Mouse (Mus musculus): ENCODE data around the gene Npas4. TPM values are rescaled to one million over a fixed set of nuclear protein-coding genes. Genes with fewer than 3 reads are reported as not detected.
"Not testable (repeated sequence)": the region's sequence is repeated elsewhere in the genome, so short reads cannot be mapped to it uniquely, and the experiment has no call there.

The Npas4 gene
- total and polyA plus RNA-seq, 2 experiments from 2014 or later, result 0.36 to 3.8 TPM

DNA sequence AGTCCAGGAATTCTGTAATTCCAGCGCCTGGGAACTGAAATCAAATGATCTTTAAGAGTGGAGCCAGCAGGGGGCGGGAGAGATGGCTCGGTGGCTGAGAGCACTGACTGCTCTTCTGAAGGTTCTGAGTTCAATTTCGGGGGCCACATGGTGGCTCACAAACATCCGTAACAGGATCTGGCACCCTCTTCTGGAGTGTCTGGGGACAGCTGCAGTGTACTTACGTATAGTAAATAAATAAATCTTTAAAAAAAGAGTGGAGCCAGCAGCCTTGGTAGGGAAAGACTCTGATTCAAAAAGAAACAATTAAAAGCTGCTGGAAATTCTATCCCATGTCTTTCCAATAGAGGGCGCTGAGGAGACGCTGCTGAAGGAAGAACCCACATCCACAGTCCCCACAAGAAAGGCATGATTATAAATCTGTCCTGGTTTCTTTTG lies 24.9 kb upstream of the Npas4 start:
- peak; percentile 20; the same call in 1 of the 2 replicates for ATAC-seq
- Histone ChIP-seq H3K9me3 (ENCODE audit: low read length) (no peaks in the 10 kb centered on the region), H3K36me3 (ENCODE audit: insufficient read depth) (no peaks in the 10 kb centered on the region), H3K4me2 (ENCODE audit: low read depth) (no peak overlapping the region), H3K27me3 (ENCODE audit: insufficient read depth, low read length) (no peaks in the 10 kb centered on the region), H3K4me1 (ENCODE audit: insufficient read depth) (no peaks in the 10 kb centered on the region), H3K27ac (ENCODE audit: low read depth, low read length) (no peak overlapping the region), H3K9ac (no peak overlapping the region), H3K4me3 (ENCODE audit: low read depth, low read length) (no peak overlapping the region)
- 9% methylated on average over 8 of the region's 8 CpGs for WGBS
- DNase-seq, result peak; percentile 59
- TF ChIP-seq CTCF (IDR thresholded peaks at IDR 0.05; ENCODE audit: low read depth), result peak; percentile 60

DNA sequence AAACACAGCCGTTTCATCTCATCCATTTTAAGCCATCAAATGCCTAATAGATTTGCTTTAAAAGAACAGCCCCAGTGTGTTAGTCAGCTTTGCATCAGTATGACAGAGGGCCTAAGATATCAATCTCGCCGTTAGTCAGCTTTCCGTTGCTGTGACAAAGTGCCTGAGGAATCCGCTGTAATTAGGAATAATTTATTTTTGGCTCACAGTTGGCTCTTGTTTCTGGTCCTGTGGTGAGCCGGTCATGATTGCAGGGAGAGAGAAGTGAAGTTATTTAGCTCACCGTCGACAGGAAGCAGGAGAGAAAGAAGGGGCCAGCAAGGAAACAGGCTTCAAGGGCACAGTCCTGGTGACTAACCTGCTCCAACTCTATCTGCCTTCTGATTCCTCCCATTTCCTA lies 23.0 kb upstream of the Npas4 start:
- H3K4me2 ChIP-seq (ENCODE audit: low read depth), result no peak overlapping the region
- no peaks in the 10 kb centered on the region for H3K36me3 ChIP-seq (ENCODE audit: insufficient read depth)
- ATAC-seq (no peak), DNase-seq (no peak)
- no peak overlapping the region for H3K27ac ChIP-seq (ENCODE audit: low read depth, low read length)
- no peaks in the 10 kb centered on the region for H3K4me1 ChIP-seq (ENCODE audit: insufficient read depth)
- H3K9ac ChIP-seq, result no peak overlapping the region
- no peaks in the 10 kb centered on the region for H3K27me3 ChIP-seq (ENCODE audit: insufficient read depth, low read length)
- WGBS, result 56% methylated on average over 8 of the region's 8 CpGs
- no peak for TF ChIP-seq CTCF (IDR thresholded peaks at IDR 0.05; ENCODE audit: low read depth)
- no peaks in the 10 kb centered on the region for H3K9me3 ChIP-seq (ENCODE audit: low read length)
- H3K4me3 ChIP-seq (ENCODE audit: low read depth, low read length), result no peak overlapping the region

DNA sequence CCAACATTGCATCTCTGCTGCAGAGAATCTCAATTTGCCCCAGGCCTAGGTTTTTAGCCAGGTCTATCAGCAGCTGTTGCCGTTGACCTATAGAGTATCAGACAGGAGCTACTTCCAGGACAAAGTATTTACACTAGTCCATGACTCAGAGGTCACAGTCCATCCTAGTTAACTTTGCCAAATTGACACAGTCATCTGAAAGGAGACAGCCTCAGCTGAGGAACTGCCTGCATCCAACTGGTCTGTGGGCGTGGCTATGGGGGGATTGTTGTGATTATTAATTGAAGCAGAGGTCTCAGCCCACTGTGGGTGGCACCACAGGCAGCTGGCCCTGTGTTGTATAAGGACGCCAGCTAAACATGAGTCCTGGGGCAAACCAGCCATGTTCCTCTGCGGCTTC lies 14.8 kb upstream of the Npas4 start:
- DNase-seq (no peak), ATAC-seq (no peak)
- TF ChIP-seq CTCF (IDR thresholded peaks at IDR 0.05; ENCODE audit: low read depth), result no peak
- Histone ChIP-seq H3K36me3 (ENCODE audit: insufficient read depth) (no peaks in the 10 kb centered on the region), H3K4me3 (ENCODE audit: low read depth, low read length) (no peak overlapping the region), H3K9me3 (ENCODE audit: low read length) (no peaks in the 10 kb centered on the region), H3K4me1 (ENCODE audit: insufficient read depth) (peaks cover 5% of the 10 kb centered on the region; the same call in 1 of the 2 replicates), H3K27ac (ENCODE audit: low read depth, low read length) (no peak overlapping the region), H3K9ac (no peak overlapping the region), H3K4me2 (ENCODE audit: low read depth) (no peak overlapping the region), H3K27me3 (ENCODE audit: insufficient read depth, low read length) (no peaks in the 10 kb centered on the region; the same call in 1 of the 2 replicates)
- WGBS, result 63% methylated on average over 4 of the region's 4 CpGs

DNA sequence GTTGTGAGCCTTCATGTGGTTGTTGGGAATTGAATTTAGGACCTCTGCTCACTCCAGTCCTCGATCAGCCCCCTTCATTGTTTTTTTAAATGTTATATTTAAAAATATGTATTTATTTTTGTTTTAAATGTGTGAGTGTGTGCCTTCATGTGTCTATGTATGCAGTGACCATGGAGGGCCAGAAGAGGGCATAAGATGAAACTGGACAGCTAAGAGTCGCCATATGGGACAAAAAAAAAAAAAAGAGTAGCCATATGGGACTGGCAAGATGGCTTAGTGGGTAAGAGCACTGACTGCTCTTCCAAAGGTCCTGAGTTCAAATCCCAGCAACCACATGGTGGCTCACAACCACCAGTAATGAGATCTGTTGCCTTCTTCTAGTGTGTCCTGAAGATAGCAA lies 13.5 kb upstream of the Npas4 start:
- H3K4me1 ChIP-seq (ENCODE audit: insufficient read depth); H3K27ac ChIP-seq (ENCODE audit: low read depth, low read length); DNase-seq; H3K36me3 ChIP-seq (ENCODE audit: insufficient read depth); H3K9me3 ChIP-seq (ENCODE audit: low read length); H3K4me2 ChIP-seq (ENCODE audit: low read depth); H3K4me3 ChIP-seq (ENCODE audit: low read depth, low read length); ATAC-seq; H3K27me3 ChIP-seq (ENCODE audit: insufficient read depth, low read length); H3K9ac ChIP-seq: not testable (repeated sequence)
- WGBS, result 63% methylated on average over 2 of the region's 2 CpGs

DNA sequence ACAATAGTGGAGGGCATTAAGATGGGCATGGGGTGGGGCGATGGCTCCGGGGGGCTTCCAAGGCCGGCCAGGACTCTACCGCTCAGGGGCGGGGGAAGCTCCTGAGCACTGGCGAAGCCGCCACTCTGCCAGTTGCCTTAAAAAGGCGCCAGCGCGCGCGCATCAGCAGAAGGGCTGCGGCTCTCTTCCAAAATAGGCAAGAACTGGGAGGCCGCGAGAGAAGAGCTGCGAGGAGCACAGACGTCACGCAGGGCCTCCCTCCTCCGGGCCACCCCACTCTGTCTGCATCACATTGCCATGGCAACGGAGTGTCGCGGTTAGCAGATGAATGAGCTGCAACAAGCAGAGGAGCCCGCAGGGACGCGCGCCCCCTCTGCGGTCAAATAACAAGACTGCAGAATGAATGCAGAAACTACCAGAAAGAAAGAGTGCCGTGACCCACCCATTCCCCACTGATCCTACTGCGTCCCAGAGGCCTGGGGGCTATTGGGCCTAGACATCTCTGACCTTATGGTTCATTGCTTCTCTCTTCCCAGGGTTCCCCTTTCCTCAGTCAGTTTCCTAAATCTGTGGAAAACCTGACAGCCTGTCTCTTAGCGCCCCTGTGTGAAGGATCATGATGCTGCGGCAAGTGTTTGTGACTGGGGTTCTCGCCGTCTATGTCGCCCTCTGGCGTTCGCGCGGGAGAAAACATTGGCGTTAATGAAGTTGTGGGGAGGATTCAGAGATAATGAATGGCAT lies 11.7 kb upstream of the Npas4 start:
- Histone ChIP-seq H3K9me3 (ENCODE audit: low read length) (no peaks in the 10 kb centered on the region), H3K4me1 (ENCODE audit: insufficient read depth) (peaks cover 10% of the 10 kb centered on the region), H3K27ac (ENCODE audit: low read depth, low read length) (peak overlapping the region; percentile 93), H3K27me3 (ENCODE audit: insufficient read depth, low read length) (no peaks in the 10 kb centered on the region; the same call in 1 of the 2 replicates), H3K4me2 (ENCODE audit: low read depth) (peak overlapping the region; percentile 63), H3K9ac (peak overlapping the region; percentile 51), H3K36me3 (ENCODE audit: insufficient read depth) (no peaks in the 10 kb centered on the region), H3K4me3 (ENCODE audit: low read depth, low read length) (peak overlapping the region; percentile 29)
- ATAC-seq, result peak; percentile 99
- peak; percentile 98 for DNase-seq
- WGBS, result 1% methylated on average over 39 of the region's 39 CpGs
- TF ChIP-seq CTCF (IDR thresholded peaks at IDR 0.05; ENCODE audit: low read depth), result peak; percentile 96

DNA sequence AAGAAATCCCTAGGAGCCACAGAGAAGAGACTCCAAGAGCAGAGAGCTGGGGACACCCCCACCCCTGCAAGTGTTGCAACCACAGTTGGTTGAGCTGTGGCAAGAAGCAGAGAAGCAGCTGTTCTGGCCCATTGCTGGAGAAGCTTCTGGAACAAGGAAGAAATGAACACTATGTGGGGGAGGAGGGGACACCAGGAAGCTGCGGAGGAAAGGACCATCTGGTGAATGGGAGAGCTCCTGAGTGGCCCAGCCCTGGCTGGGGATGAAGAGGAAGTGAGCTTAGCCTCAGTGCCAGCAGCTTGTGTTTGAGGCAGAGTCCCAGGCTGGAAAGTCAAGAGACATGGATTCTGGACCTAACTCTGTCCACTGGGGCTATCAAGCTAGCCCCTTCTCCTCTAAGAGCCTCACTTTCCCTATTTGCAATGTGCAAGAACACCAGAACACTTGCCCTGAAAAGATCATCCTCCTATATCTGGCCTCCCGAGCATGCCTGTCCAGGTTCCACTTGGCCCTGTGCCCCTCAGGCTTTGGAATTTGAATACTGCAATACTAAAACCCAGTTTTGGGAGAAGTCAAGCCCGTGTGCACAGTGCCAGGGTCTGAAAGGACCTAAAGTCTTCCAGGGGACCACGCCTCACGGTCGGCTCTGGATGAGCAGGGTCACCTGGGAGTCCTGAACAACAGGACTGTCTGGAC lies 9.5 kb upstream of the Npas4 start:
- H3K9me3 ChIP-seq (ENCODE audit: low read length), result no peaks in the 10 kb centered on the region
- H3K4me3 ChIP-seq (ENCODE audit: low read depth, low read length), result 0 out of 2 replicates have a peak overlapping the region, but pooled peaks have one; percentile 3
- H3K4me1 ChIP-seq (ENCODE audit: insufficient read depth), result peaks cover 17% of the 10 kb centered on the region
- H3K27ac ChIP-seq (ENCODE audit: low read depth, low read length), result no peak overlapping the region
- ATAC-seq, result no peak
- H3K36me3 ChIP-seq (ENCODE audit: insufficient read depth), result no peaks in the 10 kb centered on the region
- H3K4me2 ChIP-seq (ENCODE audit: low read depth), result peak overlapping the region; percentile 15; the same call in 1 of the 2 replicates
- no peak for TF ChIP-seq CTCF (IDR thresholded peaks at IDR 0.05; ENCODE audit: low read depth)
- H3K9ac ChIP-seq, result no peak overlapping the region
- no peak for DNase-seq
- H3K27me3 ChIP-seq (ENCODE audit: insufficient read depth, low read length), result no peaks in the 10 kb centered on the region; the same call in 1 of the 2 replicates
- WGBS, result 66% methylated on average over 6 of the region's 6 CpGs

DNA sequence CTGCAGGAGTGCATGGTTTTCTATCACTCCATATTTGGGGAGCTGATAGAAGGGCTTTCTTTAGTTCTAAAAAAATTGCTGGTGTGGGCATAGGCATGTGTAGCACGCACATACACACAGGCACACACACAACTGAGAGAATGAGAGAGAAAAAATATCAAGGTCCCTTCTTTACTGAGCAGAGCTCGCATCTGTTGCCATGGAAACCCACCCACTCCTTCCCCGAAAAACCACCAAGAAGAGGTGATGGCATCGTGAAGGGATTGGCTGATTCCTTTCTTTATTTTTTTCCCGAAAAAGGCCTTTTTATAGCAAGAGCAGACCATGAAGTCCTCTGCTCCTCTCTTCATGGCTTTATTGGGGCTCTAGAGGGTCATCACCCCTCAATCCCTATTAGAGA lies 3.9 kb upstream of the Npas4 start:
- Histone ChIP-seq H3K36me3 (ENCODE audit: insufficient read depth) (no peaks in the 10 kb centered on the region), H3K4me3 (ENCODE audit: low read depth, low read length) (no peak overlapping the region), H3K9ac (peak overlapping the region; percentile 26; the same call in 1 of the 2 replicates), H3K27me3 (ENCODE audit: insufficient read depth, low read length) (no peaks in the 10 kb centered on the region), H3K4me2 (ENCODE audit: low read depth) (peak overlapping the region; percentile 18), H3K9me3 (ENCODE audit: low read length) (no peaks in the 10 kb centered on the region), H3K27ac (ENCODE audit: low read depth, low read length) (peak overlapping the region; percentile 76), H3K4me1 (ENCODE audit: insufficient read depth) (peaks cover 31% of the 10 kb centered on the region)
- 23% methylated on average over 5 of the region's 5 CpGs for WGBS
- ATAC-seq (peak; percentile 66; the same call in 1 of the 2 replicates), DNase-seq (peak; percentile 84)
- TF ChIP-seq CTCF (IDR thresholded peaks at IDR 0.05; ENCODE audit: low read depth), result no peak

Measured in forebrain, postnatal 0 days (tissue).